Comparison of ENCODE assay signal across 11 mouse cellular contexts in genomic region chr13:102903689-102904088, GRCm38 (mm10).
DNase-seq lines count a peak whose midpoint lies in the region; ATAC-seq and TF ChIP-seq lines count a peak whose summit lies in the region.
"Had no signal": no experiment of that assay in that cellular context is flagged by ENCODE, and none has a peak within 500 bp of the region (broad histone marks: within the 10 kb centered on the region; RNA-seq: fewer than 3 reads in every experiment).

No protein-coding gene starts in this region.

- peaks cover 56% of the 10 kb centered on the region for H3K4me1 ChIP-seq in forebrain, embryonic 10.5 days
- H3K4me1 ChIP-seq in forebrain, embryonic 16.5 days (replicated peaks; ENCODE audit: control insufficient read depth, insufficient read depth, low read length) = peaks cover 11% of the 10 kb centered on the region
- peaks cover 13% of the 10 kb centered on the region; the same call in 1 of the 2 replicates for H3K4me1 ChIP-seq in hindbrain, embryonic 14.5 days (replicated peaks; ENCODE audit: control insufficient read depth, insufficient read depth, low read length)
- peaks cover 7% of the 10 kb centered on the region; the same call in 1 of the 2 replicates for H3K4me1 ChIP-seq in hindbrain, postnatal 0 days (ENCODE audit: insufficient read depth, low read length)
- peaks cover 49% of the 10 kb centered on the region for H3K4me1 ChIP-seq in midbrain, embryonic 12.5 days
- peaks cover 6% of the 10 kb centered on the region for H3K4me1 ChIP-seq in midbrain, embryonic 16.5 days (ENCODE audit: control insufficient read depth, insufficient read depth, low read length)
- peaks cover 22% of the 10 kb centered on the region for H3K4me1 ChIP-seq in stomach, embryonic 14.5 days (ENCODE audit: control insufficient read depth, insufficient read depth, low read length)

- H3K9me3 ChIP-seq in forebrain, embryonic 10.5 days = no peaks in the 10 kb centered on the region
- no peaks in the 10 kb centered on the region for H3K9me3 ChIP-seq in forebrain, embryonic 16.5 days (ENCODE audit: control insufficient read depth, low read length)
- H3K9me3 ChIP-seq in hindbrain, embryonic 14.5 days (ENCODE audit: control insufficient read depth, low read length) = no peaks in the 10 kb centered on the region
- no peaks in the 10 kb centered on the region for H3K9me3 ChIP-seq in hindbrain, postnatal 0 days (ENCODE audit: low read length)
- H3K9me3 ChIP-seq in midbrain, embryonic 12.5 days = no peaks in the 10 kb centered on the region
- H3K9me3 ChIP-seq in midbrain, embryonic 16.5 days (replicated peaks; ENCODE audit: control insufficient read depth, low read length, poor library complexity, severe bottlenecking) = no peaks in the 10 kb centered on the region
- no peaks in the 10 kb centered on the region for H3K9me3 ChIP-seq in stomach, embryonic 14.5 days (ENCODE audit: control insufficient read depth, low read depth, low read length)

- no peak overlapping the region for H3K27ac ChIP-seq in forebrain, embryonic 10.5 days
- H3K27ac ChIP-seq in forebrain, embryonic 16.5 days (ENCODE audit: low read length) = no peak overlapping the region
- no peak overlapping the region for H3K27ac ChIP-seq in hindbrain, embryonic 14.5 days
- H3K27ac ChIP-seq in hindbrain, postnatal 0 days = no peak overlapping the region
- no peak overlapping the region for H3K27ac ChIP-seq in midbrain, embryonic 12.5 days (replicated peaks)
- H3K27ac ChIP-seq in midbrain, embryonic 16.5 days (ENCODE audit: low read length) = no peak overlapping the region
- no peak overlapping the region for H3K27ac ChIP-seq in stomach, embryonic 14.5 days (ENCODE audit: low read length)

- no peaks in the 10 kb centered on the region for H3K36me3 ChIP-seq in forebrain, embryonic 10.5 days (replicated peaks)
- no peaks in the 10 kb centered on the region for H3K36me3 ChIP-seq in forebrain, embryonic 16.5 days (ENCODE audit: control insufficient read depth, insufficient read depth)
- no peaks in the 10 kb centered on the region for H3K36me3 ChIP-seq in hindbrain, embryonic 14.5 days (replicated peaks; ENCODE audit: control insufficient read depth, insufficient read depth)
- no peaks in the 10 kb centered on the region for H3K36me3 ChIP-seq in hindbrain, postnatal 0 days (ENCODE audit: insufficient read depth, low read length)
- no peaks in the 10 kb centered on the region for H3K36me3 ChIP-seq in midbrain, embryonic 12.5 days
- H3K36me3 ChIP-seq in midbrain, embryonic 16.5 days (ENCODE audit: control insufficient read depth, insufficient read depth, low read length) = no peaks in the 10 kb centered on the region
- no peaks in the 10 kb centered on the region for H3K36me3 ChIP-seq in stomach, embryonic 14.5 days (ENCODE audit: control insufficient read depth, insufficient read depth, low read length)

- H3K27me3 ChIP-seq in forebrain, embryonic 10.5 days (ENCODE audit: poor library complexity, severe bottlenecking) = no peaks in the 10 kb centered on the region
- no peaks in the 10 kb centered on the region for H3K27me3 ChIP-seq in forebrain, embryonic 16.5 days (replicated peaks; ENCODE audit: control insufficient read depth, insufficient read depth, low read length)
- no peaks in the 10 kb centered on the region for H3K27me3 ChIP-seq in hindbrain, embryonic 14.5 days (ENCODE audit: control insufficient read depth, insufficient read depth, low read length)
- H3K27me3 ChIP-seq in hindbrain, postnatal 0 days (ENCODE audit: insufficient read depth, low read length) = no peaks in the 10 kb centered on the region
- no peaks in the 10 kb centered on the region for H3K27me3 ChIP-seq in midbrain, embryonic 12.5 days
- H3K27me3 ChIP-seq in midbrain, embryonic 16.5 days (ENCODE audit: control insufficient read depth, insufficient read depth, low read depth, low read length) = no peaks in the 10 kb centered on the region
- H3K27me3 ChIP-seq in stomach, embryonic 14.5 days (ENCODE audit: control insufficient read depth, insufficient read depth, low read length) = no peaks in the 10 kb centered on the region

- peak overlapping the region; percentile 37 for H3K4me3 ChIP-seq in forebrain, embryonic 10.5 days
- H3K4me3 ChIP-seq in forebrain, embryonic 16.5 days (replicated peaks; ENCODE audit: low read length) = no peak overlapping the region
- H3K4me3 ChIP-seq in hindbrain, embryonic 14.5 days (replicated peaks; ENCODE audit: low read length) = no peak overlapping the region
- no peak overlapping the region for H3K4me3 ChIP-seq in hindbrain, postnatal 0 days (ENCODE audit: low read length)
- H3K4me3 ChIP-seq in midbrain, embryonic 12.5 days = 0 out of 2 replicates have a peak overlapping the region, but pooled peaks have one; percentile 26
- H3K4me3 ChIP-seq in midbrain, embryonic 16.5 days (ENCODE audit: low read depth, low read length) = no peak overlapping the region
- H3K4me3 ChIP-seq in stomach, embryonic 14.5 days (ENCODE audit: low read depth, low read length) = no peak overlapping the region

- no peak for ATAC-seq in forebrain, embryonic 16.5 days
- no peak for ATAC-seq in hindbrain, embryonic 14.5 days (ENCODE audit: low FRiP score)
- no peak for ATAC-seq in hindbrain, postnatal 0 days
- no peak for ATAC-seq in midbrain, embryonic 12.5 days (ENCODE audit: low FRiP score, low read depth)
- ATAC-seq in midbrain, embryonic 16.5 days = no peak
- ATAC-seq in stomach, embryonic 14.5 days (ENCODE audit: insufficient number of reproducible peaks, insufficient read depth, low FRiP score, low read depth) = no peak

- TF ChIP-seq CTCF in hindbrain, postnatal 0 days (IDR thresholded peaks at IDR 0.05; ENCODE audit: low read depth) = no peak

- intact Hi-C loops in left cerebral cortex, postnatal 4 days (cut with DNase I) = loop anchor here (10.0 kb wide), 1 partner anchor 201 kb away; no protein-coding TSS in a partner anchor

- 84% methylated on average over 4 of the region's 4 CpGs for WGBS in forebrain, embryonic 10.5 days
- WGBS in forebrain, embryonic 16.5 days = 82% methylated on average over 4 of the region's 4 CpGs
- WGBS in hindbrain, embryonic 14.5 days = 87% methylated on average over 4 of the region's 4 CpGs
- 85% methylated on average over 4 of the region's 4 CpGs for WGBS in hindbrain, postnatal 0 days
- 84% methylated on average over 4 of the region's 4 CpGs for WGBS in midbrain, embryonic 12.5 days
- whole genome bisulfite sequencing in midbrain, embryonic 16.5 days = 89% methylated on average over 4 of the region's 4 CpGs
- 66% methylated on average over 4 of the region's 4 CpGs for WGBS in stomach, embryonic 14.5 days

- H3K9ac ChIP-seq in forebrain, embryonic 16.5 days (replicated peaks; ENCODE audit: low read depth, low read length) = no peak overlapping the region
- no peak overlapping the region for H3K9ac ChIP-seq in hindbrain, embryonic 14.5 days
- H3K9ac ChIP-seq in hindbrain, postnatal 0 days (replicated peaks; ENCODE audit: low read length) = no peak overlapping the region
- H3K9ac ChIP-seq in midbrain, embryonic 12.5 days (replicated peaks) = no peak overlapping the region
- no peak overlapping the region for H3K9ac ChIP-seq in midbrain, embryonic 16.5 days (ENCODE audit: low read depth, low read length)
- no peak overlapping the region for H3K9ac ChIP-seq in stomach, embryonic 14.5 days (replicated peaks; ENCODE audit: low read depth, low read length)

- DNase-seq in forebrain, embryonic 10.5 days (ENCODE audit: extremely low spot score, low spot score) = no peak
- no peak for DNase-seq in hindbrain, embryonic 14.5 days (ENCODE audit: low spot score)
- no peak for DNase-seq in hindbrain, postnatal 0 days (ENCODE audit: low spot score)
- DNase-seq in left cerebral cortex, postnatal 4 days = no peak
- DNase-seq: adrenal gland, adult 2 months; cerebellum, adult 11 months; right cerebral cortex, adult 18-20 months had no signal

- H3K4me2 ChIP-seq in forebrain, embryonic 16.5 days (ENCODE audit: low read length) = no peak overlapping the region
- peak overlapping the region; percentile 11; the same call in 1 of the 2 replicates for H3K4me2 ChIP-seq in hindbrain, embryonic 14.5 days (replicated peaks)
- H3K4me2 ChIP-seq in hindbrain, postnatal 0 days (ENCODE audit: low read depth, low read length) = no peak overlapping the region
- peak overlapping the region; percentile 42; the same call in 1 of the 2 replicates for H3K4me2 ChIP-seq in midbrain, embryonic 12.5 days (replicated peaks)
- H3K4me2 ChIP-seq in midbrain, embryonic 16.5 days (ENCODE audit: low read length) = no peak overlapping the region
- H3K4me2 ChIP-seq in stomach, embryonic 14.5 days (replicated peaks; ENCODE audit: low read depth, low read length) = peak overlapping the region; percentile 49

Comparison
In these comparisons a context has a peak if more than half of its experiments do, and no peak if none do; other contexts are left out.
1. H3K4me3 ChIP-seq: peak in forebrain, embryonic 10.5 days (single experiment) and midbrain, embryonic 12.5 days (single experiment); none in forebrain, embryonic 16.5 days (single experiment), hindbrain, embryonic 14.5 days (single experiment), hindbrain, postnatal 0 days (single experiment), midbrain, embryonic 16.5 days (single experiment) and stomach, embryonic 14.5 days (single experiment).
2. H3K4me2 ChIP-seq: peak in hindbrain, embryonic 14.5 days (single experiment), midbrain, embryonic 12.5 days (single experiment) and stomach, embryonic 14.5 days (single experiment); none in forebrain, embryonic 16.5 days (single experiment), hindbrain, postnatal 0 days (single experiment) and midbrain, embryonic 16.5 days (single experiment).